Mouse (Mus musculus) ES-CJ7 (cell line): ENCODE results near the gene Itgb5.

Experiments used
- DNase-seq: peaks from one replicate; pipeline ENCODE4 v3.0.0; 2011; ENCODE audit warnings: low read depth, low spot score

The Itgb5 gene

DNA sequence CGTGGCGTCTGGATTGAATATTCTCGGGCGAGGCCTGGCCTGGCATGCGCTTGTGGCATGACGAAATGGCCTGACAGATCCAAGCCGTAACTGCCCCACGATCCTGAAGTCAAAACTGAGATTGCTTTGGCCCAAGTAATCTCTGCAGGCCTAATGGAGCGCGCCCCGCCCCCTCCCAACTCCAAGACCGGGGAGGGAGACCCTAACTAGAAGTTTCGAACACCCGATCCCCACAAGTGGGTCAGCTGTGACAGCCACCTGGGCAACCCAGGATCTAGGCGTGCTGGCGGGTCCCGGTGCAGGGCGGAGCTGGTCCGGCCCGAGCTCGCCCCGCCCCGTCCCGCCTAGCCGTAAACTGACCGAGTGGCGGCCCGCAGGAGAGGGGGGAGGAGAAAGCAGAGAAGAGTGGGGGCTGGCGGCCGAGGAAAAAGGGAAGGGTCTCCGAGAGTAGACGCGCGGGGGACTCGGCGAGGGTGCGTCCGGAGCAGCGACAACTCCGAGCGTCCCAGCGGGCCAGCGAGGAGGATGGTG, at the start of gene Itgb5:
Itgb5 (plus strand) TSS at position 365 of the 531 bp plus-strand sequence.
- DNase-seq: peak; percentile 47

DNA sequence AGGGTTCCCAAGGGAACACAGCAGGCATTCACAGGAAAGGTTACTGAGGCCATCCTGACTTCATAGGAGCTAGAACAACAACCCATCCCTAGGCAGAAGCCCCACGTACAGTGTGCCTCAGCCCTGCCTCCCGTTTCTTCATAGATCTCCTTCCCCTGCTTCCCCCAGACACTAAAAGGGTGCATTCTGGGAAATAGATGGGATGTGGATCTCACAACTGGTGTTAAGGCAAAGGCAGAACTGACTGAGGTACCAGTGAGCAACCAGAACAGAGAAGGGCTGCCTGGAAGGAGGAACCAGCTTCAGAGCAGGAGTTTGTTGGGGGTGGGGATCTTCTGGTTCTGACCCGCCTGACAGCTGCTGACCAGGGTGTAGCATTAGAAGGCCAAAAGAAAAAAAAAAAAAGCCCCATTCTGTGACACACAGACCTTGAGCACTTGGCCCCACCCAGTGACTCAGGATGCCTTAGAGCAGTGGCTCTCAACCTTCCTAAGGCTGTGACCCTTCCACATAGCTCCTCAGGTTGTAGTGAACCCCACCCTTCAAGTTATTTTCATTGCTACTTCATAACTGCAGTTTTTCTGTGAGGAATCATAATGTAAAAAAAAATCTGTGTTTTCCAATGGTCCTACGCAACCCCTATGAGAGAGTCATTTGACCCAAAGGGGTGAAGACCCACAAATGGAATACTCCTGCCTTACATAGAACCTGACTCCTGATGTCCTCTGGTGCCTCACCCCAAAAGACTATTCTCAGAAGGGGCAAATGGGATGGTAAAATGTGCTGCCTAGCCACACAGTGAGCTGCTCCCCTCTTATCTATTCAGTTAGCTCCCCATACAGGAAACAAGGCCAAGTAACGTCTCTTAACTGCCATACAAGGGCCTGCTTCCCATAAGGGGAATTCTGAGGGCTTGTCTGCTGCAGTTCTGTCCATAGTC, 47.4 kb upstream of the Itgb5 start:
- DNase-seq: no peak

DNA sequence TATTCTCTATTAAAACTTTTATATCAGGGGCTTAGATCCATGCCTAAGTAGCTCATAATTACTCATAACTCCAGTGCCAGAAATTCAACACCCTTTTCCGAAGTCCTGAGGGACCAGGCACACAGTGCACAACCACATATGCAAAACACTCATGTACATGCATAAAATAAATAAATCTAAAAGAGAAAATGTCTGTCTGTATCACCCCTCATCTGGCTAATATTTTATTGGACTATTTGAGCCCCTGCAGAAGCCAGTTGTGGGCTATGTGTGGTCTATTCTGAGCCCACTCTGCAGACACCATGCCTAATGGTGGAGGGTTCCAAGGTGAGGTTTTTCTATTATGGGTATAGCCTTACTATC, 46.8 kb upstream of the Itgb5 start:
- no peak for DNase-seq

DNA sequence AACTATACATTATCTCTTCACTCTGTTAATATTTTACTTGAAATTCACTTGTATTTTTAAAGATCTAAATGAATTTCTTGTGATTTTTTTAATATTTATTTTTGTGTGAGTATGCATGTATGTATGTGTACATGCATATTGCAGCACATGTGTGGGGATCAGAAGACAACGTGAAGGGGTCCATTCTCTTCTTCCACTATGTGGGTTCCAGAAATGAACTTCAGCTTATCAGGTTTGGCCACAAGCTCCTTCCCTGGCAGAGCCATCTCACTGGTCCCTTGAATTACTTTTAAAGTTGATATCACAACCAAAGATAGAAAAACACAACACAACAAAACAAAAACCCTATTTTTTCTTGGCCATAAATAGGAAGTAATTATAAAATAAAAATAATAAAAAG, 44.9 kb upstream of the Itgb5 start:
- DNase-seq: no peak

DNA sequence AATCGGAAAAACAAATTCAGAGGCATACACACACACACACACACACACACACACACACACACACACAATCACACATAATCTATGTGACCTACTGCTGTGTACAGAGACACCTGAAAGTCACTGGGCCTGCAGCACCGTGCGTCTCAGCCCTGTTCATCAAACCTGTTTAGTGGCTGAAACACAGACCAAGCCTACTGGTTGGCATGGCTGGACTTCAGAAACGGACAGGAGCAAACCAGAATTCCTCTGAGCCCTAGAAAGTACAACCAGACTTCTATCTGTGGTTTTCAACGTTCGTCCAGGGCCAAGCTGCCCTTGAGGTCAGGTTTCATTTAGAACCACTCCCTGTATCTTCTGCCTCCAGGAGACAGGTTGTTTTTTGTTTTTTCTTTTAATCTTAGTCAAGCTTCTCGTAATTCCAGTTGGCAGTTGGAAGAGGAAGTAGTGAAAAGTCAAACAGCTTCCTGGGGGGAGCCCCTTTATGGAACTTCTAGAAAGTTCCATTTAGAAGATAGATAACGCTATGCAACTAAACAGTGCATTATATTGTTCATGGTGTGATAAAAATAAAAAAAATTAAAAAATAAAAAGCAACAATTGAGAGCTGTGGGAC, 44.3 kb upstream of the Itgb5 start:
- no peak for DNase-seq

DNA sequence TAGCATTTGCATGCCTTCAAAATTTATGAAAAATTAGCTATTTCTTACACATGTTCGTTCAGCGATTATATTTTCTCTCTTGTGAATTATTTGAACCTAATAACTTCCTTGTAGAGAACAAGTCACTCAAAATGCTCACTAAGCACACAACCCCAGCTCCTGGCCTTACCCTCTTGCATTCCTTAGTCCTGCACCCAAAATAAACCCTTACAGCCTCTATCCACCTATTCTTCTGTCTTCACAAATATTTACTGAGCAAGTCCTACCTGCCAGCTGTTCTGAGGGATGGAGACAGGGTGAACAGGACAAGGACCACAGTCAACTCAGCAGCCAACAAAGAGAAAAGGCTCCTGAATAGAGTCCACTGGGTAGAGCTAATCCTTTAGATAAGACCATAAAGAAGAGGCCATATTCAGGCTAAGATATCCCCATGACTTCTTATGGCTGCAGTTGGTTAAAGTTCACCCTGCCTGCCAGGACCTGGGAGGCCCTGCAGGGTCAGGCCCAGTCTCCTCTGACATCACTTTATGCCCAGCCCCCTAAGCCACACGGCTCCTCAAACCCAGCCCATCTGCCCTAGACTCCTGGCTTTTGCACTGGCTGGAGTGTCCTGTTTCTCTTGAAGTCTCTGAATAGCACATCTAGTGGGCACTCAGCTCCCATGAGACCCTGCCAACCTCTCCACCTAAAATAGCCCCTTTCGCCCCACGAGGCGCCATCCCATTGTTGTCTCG, 42.6 kb upstream of the Itgb5 start:
- DNase-seq: no peak

DNA sequence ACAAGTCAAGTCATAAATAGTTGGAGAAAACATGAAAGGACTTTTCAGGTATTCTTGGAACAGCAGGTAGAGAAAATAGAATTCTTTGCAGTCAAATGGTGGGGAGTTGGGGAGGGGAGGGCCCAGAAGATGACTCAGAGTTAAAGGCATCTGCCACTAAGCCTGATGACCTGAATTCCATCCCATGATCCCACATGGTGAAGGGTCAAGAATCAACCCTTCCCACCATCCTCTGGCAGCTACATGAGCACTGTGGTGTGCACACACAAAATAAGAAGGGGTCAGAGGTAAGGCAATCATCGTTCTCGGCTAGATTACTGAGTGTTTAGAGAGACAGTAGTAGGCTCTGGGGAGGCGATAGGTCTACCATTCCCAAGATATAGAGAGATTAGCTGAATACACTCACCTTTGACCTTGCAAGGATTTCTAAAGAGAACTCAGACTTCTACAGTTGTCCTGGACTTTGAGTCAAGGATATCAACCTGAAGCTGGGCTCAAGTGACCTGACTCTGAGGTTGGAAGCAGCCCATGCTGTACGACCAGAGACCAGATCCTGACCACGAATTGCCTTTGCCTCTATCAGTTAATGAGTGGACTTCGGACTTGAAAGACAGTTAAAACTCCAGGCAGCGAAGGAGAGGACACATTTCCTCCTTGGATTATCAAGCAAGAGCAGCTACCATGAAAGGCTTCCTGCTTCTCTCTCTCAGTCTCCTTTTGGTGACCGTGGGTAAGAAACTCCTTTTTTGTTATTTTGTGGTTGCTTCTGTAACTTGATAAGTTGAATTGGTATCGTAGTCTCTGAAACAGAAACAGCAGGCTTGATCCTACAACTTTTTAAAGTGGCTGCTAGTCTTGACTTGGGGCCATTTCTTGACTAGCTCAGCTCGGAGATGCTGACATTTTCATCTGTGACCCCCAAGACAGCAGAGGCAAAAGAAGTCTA, 35.3 kb upstream of the Itgb5 start, which contains the start of gene Muc13:
Muc13 (plus strand) TSS at position 192 of the 946 bp plus-strand sequence.
- DNase-seq: no peak

DNA sequence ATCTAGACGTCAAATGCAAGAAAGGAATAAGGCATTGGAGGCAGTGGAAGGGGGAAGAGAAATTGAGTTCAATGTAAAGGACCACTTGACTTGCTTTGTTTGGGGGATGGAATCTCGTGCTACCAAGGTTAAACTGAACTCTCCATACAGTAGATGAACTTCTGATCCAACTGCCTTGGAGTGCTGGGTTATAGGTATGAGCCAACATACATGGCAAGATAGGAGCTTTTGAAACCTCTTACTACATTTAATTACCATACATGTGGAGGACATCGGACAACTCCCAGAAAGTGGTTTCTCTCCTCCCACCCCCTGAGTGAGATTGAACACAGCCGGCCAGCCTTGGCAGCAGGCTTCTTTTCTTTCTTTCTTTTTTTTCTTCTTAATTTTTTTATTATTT, 34.4 kb upstream of the Itgb5 start:
- DNase-seq: no peak

DNA sequence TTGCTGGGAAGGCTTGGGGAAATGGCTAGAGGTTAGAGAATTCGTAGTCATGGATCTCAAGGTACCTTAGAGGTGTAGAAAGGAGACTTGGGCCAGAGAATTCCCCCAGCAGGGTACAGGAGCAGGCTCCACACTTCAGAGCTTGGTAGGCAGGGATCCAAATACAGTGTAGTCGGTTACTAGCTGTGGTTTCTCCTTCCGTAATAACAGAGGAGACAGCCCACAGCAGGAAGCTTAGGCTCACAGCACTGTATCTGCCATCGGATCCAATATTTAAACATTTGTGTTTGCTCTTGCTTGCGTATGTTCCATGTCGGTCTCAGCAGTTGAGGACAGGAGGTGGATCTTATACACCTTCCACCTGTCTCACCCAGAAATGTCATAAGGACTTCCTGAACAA, 33.6 kb upstream of the Itgb5 start:
- DNase-seq: no peak

DNA sequence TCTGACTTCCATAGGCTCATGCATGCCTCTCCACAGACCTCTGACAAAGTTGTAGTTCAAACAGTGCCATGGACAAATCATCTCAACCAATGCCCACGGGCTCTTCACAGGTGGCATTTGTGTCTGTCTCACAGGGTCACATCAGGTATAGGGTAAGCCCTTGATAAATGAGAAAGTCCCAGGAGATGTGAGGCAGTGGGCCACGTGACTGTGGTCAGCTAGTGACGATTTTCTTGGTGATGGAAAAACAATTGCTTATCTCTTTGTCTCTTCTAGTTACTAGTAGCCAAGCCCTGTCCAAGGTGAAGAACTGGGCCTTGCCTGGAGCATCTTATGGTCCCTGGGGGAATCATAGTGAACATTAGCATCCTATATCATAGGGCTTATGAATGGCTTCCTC, 32.7 kb upstream of the Itgb5 start:
- no peak for DNase-seq

DNA sequence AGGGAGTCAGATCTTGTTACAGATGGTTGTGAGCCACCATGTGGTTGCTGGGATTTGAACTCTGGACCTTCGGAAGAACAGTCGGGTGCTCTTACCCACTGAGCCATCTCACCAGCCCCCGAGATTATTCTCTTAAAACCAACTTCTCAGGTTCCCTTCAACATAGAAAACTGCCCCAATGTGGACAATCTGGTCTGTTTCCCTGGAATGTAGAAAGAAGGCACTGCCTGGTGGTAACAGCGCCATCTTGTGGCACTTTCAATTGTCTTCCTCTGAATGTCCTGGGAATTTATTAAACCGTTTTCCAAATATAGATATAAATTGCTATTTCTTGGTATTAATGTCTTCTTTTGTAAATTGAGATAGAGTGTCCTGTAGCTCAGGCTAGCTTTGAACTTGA, 31.6 kb upstream of the Itgb5 start:
- peak; percentile 68 for DNase-seq

DNA sequence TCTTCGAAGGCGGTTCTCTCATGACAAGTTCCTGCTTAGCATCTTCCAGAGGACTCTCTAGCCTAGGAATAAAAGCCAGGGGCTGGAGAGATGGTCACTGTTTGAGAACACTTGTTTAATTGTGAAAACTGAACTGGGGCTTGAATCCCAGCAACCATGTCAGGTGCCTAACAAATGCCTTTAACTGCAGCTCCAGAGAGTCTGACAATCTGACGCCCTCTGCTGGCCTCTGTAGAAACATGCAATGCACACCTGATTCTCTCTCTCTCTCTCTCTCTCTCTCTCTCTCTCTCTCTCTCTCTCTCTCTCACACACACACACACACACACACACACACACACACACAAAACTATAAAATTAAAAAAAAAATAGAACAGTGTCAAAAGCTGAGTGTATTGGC, 19.5 kb upstream of the Itgb5 start:
- DNase-seq: peak; percentile 34

DNA sequence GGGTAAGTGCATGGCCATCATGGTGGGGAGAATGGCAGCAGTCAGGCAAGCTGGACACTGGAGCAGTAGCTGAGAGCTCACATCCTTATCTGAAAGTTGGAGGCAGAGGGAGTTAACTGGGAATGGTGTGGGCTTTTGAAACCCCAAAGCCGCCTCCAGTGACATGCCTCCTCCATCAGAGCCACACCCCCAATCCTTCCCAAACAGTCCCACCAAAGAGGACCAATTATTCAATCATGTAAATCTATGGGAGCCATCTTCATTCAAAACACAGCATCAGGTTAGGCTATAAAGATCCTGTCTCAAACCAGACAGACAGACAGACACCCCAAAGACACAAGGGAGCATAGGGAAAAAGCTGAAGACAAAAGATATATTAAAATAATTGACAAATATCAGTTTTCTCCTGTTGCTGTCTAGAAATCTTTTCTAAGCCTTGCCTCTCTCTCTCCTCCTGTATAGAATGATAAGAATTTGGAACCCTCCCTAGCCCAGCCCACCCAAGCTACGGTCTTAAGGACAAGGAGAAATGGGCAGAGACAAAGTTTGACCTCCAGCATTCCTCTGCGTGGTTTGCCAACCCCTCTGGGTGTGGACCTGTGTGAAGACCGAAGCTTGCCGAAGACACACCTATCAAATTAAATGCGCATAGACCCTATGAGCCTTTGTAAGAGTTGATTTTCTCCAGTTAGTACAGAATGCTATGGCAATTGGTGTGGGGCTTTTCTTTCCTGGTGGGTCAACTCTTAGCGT, 10.9 kb upstream of the Itgb5 start:
- DNase-seq: peak; percentile 89

DNA sequence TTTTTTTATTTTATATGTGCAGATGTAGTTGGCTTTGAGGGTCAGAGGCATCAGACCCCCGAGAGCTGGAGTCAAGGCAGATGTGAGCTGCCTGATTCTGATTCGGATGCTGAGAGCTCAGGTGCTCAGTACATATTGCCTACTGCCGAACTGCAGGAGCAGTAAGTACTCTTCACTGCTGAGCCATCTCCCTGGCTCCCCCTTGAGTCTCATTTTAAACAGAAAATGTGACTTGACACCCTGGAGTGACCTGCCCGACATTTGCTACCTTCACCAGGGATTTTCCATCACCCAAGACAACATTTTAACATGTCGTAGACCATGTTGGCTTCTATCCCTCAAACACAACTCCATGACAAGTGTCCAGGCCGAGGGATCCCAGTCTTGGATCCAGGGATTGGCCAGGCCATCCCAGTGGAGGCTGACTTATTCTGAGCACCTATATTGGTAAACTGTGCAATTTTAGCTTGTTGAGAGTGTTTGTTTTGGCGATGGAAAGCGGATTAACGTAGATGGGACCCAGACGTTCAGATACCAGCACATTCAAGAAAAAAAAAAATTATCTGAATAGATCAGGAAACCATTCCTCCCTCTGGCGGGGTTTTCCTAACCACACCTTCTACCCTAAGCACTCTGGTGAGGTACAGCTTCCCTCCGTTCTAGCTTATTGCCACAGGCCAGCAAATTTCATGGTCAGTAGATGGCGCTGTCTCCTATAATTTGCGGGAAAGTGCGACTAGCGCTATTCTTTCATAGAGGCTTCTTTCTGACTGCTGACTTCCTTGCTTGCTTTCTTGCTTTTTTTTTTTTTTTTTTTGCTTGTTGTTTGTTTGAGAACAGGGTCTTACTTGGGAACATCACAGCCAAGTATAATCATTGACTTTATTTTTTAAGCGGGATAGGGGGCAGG, 8.9 kb upstream of the Itgb5 start:
- DNase-seq: peak; percentile 90

DNA sequence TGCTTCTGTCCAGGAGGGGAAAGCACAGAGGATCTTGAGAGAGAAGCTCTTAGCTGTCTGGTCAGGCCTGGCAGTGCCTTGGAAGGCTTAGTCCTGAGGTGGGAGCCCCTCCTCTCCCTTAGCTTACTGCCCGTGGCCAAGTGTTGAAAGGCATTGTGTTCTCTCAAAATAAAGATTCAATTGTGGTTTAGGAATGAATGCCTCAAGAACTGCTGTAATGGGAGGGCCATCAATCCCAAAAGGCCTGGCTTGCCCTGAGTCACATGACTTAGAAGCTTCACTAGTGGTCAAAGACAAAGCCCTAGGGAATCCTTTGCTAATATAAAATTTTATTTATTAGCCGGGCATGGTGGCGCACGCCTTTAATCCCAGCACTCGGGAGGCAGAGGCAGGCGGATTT, 4.9 kb upstream of the Itgb5 start:
- DNase-seq: no peak

DNA sequence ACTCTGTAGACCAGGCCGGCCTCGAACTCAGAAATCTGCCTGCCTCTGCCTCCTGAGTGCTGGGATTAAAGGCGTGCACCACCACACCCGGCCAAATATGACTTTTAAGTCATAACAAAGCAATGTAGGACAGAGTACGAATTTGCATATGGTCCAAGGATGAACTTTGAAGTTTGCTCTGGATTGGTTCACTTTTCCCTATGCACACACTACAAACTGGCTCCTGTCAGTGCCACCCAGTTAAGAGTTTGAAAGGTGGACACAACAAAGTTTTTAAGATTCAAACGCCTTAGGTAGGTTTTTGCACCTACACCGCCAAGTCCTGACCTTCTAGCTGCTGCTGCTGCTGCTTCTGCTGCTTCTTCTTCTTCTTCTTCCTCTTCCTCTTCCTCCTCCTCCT, 969 bp upstream of the Itgb5 start:
- DNase-seq: no peak

DNA sequence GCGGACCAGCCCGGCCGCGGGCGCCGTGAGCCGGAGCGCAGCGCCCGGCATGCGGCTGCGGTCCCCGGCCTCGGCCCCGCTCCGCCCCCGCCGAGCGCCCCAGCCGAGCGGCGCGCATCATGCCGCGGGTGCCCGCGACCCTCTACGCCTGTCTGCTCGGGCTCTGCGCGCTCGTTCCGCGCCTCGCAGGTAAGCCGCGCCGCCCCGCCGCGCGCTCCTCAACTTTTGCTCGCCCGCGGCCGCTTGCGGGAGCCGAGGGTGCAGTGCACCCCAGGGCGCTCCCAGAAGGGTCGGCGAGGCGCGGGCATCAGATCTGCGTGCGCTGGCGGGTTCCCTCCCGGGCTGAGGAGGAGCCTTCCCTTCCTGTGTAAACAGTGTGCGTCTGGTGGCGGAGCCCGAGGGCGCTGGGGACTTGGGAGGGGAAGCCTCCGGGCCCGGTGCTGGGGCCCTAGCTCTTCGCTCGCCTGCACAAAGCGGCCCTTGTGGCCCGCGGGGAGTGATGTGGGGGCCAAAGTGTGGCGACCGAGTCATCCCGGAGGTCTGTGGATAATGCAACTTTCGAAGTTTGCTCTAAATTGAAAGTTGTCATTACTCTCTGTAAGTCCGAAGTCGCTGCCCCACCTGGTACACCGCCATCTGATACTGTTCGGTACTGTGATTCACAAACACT, 512 bp downstream of the Itgb5 start:
- DNase-seq: peak; percentile 45

DNA sequence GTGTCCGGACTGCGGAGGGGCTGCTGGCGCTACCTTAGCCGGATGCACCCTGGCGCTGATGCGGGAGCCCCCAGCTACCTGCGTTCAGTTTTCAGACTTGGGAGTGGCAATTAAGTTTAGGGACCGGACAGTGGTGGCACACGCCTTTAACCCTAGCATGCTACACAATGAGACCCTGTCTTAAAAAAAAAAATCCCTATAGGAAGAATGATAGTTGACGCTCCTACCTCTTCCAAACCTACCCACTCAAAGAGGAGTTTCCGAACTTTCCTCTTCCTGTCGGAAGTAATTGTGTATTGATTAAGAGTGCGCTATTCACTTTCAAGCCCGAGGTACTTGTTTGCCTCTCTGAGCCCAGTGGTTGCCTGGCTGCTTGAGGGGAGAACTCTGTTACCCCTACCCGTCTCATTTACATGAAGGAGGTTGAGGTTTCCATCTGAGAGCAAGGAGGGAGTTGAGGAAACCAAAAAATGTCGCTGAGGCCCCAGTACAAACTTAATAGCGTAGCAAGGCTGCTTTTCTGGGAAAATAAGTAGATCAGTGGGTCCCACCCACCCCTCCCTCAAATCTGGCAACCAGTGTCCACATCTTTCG, 1.1 kb downstream of the Itgb5 start:
- peak; percentile 61 for DNase-seq
